Mouse (Mus musculus): ENCODE results near the gene Lima1. TPM values are rescaled to one million over a fixed set of nuclear protein-coding genes. Genes with fewer than 3 reads are reported as not detected.
A peak's percentile ranks its signal among the peaks of the same experiment; 100 is the strongest.

Gene Lima1
- polyA plus RNA-seq, 1 experiment, result 13.5 TPM

DNA sequence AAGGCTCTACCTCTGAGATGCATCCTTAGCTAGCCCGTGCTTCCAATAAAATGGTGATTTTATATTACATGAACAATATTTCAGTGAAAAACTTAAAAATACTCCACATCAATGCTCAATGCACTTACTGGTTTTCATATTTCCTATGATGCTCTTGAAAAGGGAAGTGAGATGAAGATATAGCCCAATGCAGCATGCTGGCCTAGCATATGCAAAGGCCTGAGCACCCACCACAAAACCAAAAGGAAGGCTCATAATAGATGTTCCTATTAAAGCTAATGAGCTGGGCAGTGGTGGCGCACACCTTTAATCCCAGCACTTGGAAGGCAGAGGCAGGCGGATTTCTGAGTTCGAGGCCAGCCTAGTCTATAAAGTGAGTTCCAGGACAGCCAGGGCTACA is 69.6 kb downstream of the Lima1 start:
- 97% methylated on average over 4 of the region's 4 CpGs for WGBS
- Histone ChIP-seq H3K4me3 (replicated peaks; ENCODE audit: insufficient read depth, low read depth, low read length) (no peak overlapping the region), H3K27ac (ENCODE audit: insufficient read depth, low read length) (no peak overlapping the region), H3K27me3 (ENCODE audit: control insufficient read depth, insufficient read depth, low read length) (no peaks in the 10 kb centered on the region), H3K4me1 (ENCODE audit: control insufficient read depth, insufficient read depth, low read length) (peaks cover 4% of the 10 kb centered on the region)
- TF ChIP-seq POLR2A (IDR thresholded peaks at IDR 0.05; ENCODE audit: borderline replicate concordance, insufficient read depth, low read length) (no peak), CTCF (IDR thresholded peaks at IDR 0.05; ENCODE audit: borderline replicate concordance, insufficient read depth, low read depth, low read length) (no peak)
- DNase-seq, result no peak

DNA sequence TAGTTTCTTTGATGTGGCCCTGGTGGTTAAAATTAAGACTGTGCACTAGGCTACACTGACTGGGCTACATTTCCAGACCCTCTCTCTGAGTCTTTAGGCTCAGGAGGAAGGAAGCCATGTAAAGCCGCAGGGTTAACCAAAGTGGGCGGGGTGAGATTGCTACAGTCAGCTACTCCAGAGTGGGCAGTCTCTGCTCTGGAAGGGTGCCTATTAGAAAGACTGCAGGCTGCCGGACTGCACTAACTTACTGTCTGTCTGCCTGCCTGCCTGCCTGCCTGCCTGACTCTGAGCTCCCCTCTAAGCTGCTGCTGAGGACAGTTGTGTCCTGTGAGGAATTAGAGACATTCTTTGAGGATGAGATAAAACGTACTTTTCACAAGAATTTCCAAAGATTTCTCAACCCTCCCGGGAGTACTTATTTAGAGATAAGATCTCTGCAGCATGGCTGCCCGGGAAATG is 72.0 kb downstream of the Lima1 start:
- H3K27me3 ChIP-seq (ENCODE audit: control insufficient read depth, insufficient read depth, low read length), result no peaks in the 10 kb centered on the region
- H3K4me3 ChIP-seq (replicated peaks; ENCODE audit: insufficient read depth, low read depth, low read length), result no peak overlapping the region
- 73% methylated on average over 6 of the region's 6 CpGs for WGBS
- H3K27ac ChIP-seq (ENCODE audit: insufficient read depth, low read length), result no peak overlapping the region
- H3K4me1 ChIP-seq (ENCODE audit: control insufficient read depth, insufficient read depth, low read length), result peaks cover 4% of the 10 kb centered on the region
- DNase-seq, result no peak
- TF ChIP-seq POLR2A (IDR thresholded peaks at IDR 0.05; ENCODE audit: borderline replicate concordance, insufficient read depth, low read length) (no peak), CTCF (IDR thresholded peaks at IDR 0.05; ENCODE audit: borderline replicate concordance, insufficient read depth, low read depth, low read length) (no peak)

DNA sequence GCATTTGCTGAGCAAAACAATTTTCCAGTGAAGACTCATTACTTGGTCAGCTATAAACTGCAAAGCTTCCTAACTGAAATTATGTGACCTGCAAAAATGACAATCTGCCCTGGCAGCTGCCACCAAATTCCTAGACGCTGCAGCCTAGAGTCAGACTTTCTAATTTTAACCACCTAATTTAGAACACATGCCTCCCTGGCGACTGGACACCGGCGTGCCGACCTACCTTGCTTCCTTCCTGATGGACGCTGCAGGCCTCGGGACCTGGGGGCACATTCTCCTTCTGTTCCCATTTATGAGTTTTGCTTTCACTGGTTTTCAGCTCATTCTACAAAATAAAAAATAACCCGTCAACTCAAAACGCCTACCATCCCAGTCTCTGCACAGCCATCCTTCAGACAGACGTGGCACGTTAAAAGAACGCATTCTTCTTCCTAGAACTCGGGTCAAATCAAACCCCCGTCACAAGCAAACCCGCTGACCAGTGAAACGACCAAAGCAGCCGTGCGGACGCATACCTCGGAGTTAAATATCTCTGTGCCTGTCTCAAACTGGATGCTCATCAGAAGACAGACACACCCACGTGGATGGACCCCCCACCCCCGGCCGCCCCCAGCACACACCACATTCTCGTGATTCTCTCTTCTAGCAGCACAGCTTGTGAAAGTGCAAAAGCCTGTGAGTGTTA is 73.2 kb downstream of the Lima1 start:
- 15% methylated on average over 24 of the region's 24 CpGs for WGBS
- Histone ChIP-seq H3K4me3 (replicated peaks; ENCODE audit: insufficient read depth, low read depth, low read length) (no peak overlapping the region), H3K4me1 (ENCODE audit: control insufficient read depth, insufficient read depth, low read length) (peaks cover 4% of the 10 kb centered on the region), H3K27me3 (ENCODE audit: control insufficient read depth, insufficient read depth, low read length) (no peaks in the 10 kb centered on the region), H3K27ac (ENCODE audit: insufficient read depth, low read length) (no peak overlapping the region)
- peak; percentile 72 to 85 for DNase-seq
- TF ChIP-seq CTCF (IDR thresholded peaks at IDR 0.05; ENCODE audit: borderline replicate concordance, insufficient read depth, low read depth, low read length) (no peak), POLR2A (IDR thresholded peaks at IDR 0.05; ENCODE audit: borderline replicate concordance, insufficient read depth, low read length) (no peak)

DNA sequence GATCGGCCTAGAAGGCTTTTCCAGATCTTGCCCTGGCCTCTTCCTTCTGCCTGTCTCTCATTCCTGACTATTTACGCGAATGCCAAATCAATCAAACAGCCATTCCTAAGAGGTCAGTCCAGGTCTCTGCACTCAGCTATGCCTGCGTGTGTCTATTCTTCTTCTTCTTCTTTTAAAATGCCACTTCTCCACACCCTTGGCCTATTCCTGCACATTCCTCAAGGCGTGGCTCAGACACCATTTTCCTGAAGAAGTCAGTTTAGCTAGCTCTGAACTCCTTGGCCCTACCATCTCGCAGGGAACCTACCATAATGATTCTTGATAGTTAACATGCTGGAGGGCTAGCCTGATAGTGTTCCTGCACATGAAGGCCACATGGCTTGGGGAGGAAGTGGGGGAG is 75.5 kb downstream of the Lima1 start:
- TF ChIP-seq POLR2A (IDR thresholded peaks at IDR 0.05; ENCODE audit: borderline replicate concordance, insufficient read depth, low read length) (no peak), CTCF (IDR thresholded peaks at IDR 0.05; ENCODE audit: borderline replicate concordance, insufficient read depth, low read depth, low read length) (no peak)
- Histone ChIP-seq H3K4me3 (replicated peaks; ENCODE audit: insufficient read depth, low read depth, low read length) (no peak overlapping the region), H3K4me1 (ENCODE audit: control insufficient read depth, insufficient read depth, low read length) (peaks cover 4% of the 10 kb centered on the region; the same call in 1 of the 2 replicates), H3K27me3 (ENCODE audit: control insufficient read depth, insufficient read depth, low read length) (no peaks in the 10 kb centered on the region), H3K27ac (ENCODE audit: insufficient read depth, low read length) (no peak overlapping the region)
- 94% methylated on average over 6 of the region's 6 CpGs for WGBS
- DNase-seq, result no peak

DNA sequence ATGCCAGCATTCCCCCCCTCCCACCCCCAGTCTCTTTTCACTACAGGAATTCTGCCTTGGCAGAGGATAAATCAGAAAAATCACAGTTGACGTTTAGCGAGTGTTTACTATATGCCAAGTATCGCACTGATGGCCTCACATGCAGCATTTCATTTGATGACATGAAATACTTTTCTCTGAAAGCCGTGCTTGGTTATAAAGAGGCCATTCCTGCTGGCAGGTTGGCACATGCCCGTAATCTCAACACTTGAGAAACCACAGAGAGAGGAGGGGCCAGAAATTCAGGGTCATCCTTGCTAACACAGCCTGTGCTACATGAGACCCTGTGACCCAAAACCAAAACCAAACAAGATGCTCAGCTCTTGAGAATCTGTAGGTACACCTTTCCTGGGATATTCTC is 77.4 kb downstream of the Lima1 start:
- no peak for DNase-seq
- Histone ChIP-seq H3K27me3 (ENCODE audit: control insufficient read depth, insufficient read depth, low read length) (no peaks in the 10 kb centered on the region), H3K27ac (ENCODE audit: insufficient read depth, low read length) (no peak overlapping the region), H3K4me3 (replicated peaks; ENCODE audit: insufficient read depth, low read depth, low read length) (no peak overlapping the region), H3K4me1 (ENCODE audit: control insufficient read depth, insufficient read depth, low read length) (peaks cover 4% of the 10 kb centered on the region; the same call in 1 of the 2 replicates)
- TF ChIP-seq CTCF (IDR thresholded peaks at IDR 0.05; ENCODE audit: borderline replicate concordance, insufficient read depth, low read depth, low read length) (no peak), POLR2A (IDR thresholded peaks at IDR 0.05; ENCODE audit: borderline replicate concordance, insufficient read depth, low read length) (no peak)
- WGBS, result 63% methylated on average over 5 of the region's 5 CpGs

DNA sequence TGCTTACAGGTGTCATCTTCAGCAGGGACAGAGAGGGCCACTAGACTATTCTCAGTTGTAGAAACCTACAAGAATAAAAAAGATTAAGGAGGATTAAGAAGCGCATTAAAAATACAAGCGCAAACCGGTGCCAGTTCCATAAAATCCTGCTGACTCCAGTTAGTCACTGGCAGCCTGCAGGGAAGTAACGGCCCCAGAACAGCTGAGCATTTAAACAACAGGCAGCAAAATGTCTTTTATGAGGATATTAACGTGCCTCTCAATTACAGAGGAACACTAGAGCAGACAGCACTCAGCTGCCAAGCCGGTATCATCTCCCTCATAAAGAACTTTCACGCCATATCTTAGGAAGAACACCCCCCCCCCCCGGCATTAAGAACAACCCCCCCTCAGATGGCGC is 78.5 kb downstream of the Lima1 start:
- TF ChIP-seq POLR2A (IDR thresholded peaks at IDR 0.05; ENCODE audit: borderline replicate concordance, insufficient read depth, low read length) (no peak), CTCF (IDR thresholded peaks at IDR 0.05; ENCODE audit: borderline replicate concordance, insufficient read depth, low read depth, low read length) (no peak)
- 69% methylated on average over 9 of the region's 9 CpGs for WGBS
- Histone ChIP-seq H3K27me3 (ENCODE audit: control insufficient read depth, insufficient read depth, low read length) (no peaks in the 10 kb centered on the region), H3K4me1 (ENCODE audit: control insufficient read depth, insufficient read depth, low read length) (peaks cover 4% of the 10 kb centered on the region; the same call in 1 of the 2 replicates), H3K27ac (ENCODE audit: insufficient read depth, low read length) (no peak overlapping the region), H3K4me3 (replicated peaks; ENCODE audit: insufficient read depth, low read depth, low read length) (no peak overlapping the region)
- DNase-seq, result no peak

DNA sequence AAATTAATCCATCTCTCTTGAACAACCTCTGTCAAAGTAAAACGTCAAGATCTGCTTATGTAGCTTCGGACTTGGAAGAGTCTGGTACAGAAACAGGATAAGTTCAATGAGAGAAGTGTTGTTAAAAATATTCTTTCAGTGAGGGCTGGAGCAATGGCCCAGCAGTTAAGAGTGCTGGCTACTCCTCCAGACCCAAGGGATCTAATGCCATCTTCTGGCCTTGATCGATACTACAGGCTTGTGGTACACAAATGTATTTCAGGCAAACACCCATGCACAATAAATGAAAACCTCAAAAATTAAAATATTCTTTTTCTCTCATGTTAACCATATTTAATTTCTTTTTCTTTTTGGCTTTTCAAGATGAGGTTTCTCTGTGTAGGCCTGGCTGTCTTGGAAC is 79.2 kb downstream of the Lima1 start:
- no peaks in the 10 kb centered on the region for H3K4me1 ChIP-seq (ENCODE audit: control insufficient read depth, insufficient read depth, low read length)
- no peak for TF ChIP-seq CTCF (IDR thresholded peaks at IDR 0.05; ENCODE audit: borderline replicate concordance, insufficient read depth, low read depth, low read length)
- TF ChIP-seq POLR2A (IDR thresholded peaks at IDR 0.05; ENCODE audit: borderline replicate concordance, insufficient read depth, low read length), result no peak
- no peaks in the 10 kb centered on the region for H3K27me3 ChIP-seq (ENCODE audit: control insufficient read depth, insufficient read depth, low read length)
- H3K4me3 ChIP-seq (replicated peaks; ENCODE audit: insufficient read depth, low read depth, low read length), result no peak overlapping the region
- WGBS, result 93% methylated on average over 3 of the region's 3 CpGs
- no peak overlapping the region for H3K27ac ChIP-seq (ENCODE audit: insufficient read depth, low read length)
- no peak for DNase-seq

DNA sequence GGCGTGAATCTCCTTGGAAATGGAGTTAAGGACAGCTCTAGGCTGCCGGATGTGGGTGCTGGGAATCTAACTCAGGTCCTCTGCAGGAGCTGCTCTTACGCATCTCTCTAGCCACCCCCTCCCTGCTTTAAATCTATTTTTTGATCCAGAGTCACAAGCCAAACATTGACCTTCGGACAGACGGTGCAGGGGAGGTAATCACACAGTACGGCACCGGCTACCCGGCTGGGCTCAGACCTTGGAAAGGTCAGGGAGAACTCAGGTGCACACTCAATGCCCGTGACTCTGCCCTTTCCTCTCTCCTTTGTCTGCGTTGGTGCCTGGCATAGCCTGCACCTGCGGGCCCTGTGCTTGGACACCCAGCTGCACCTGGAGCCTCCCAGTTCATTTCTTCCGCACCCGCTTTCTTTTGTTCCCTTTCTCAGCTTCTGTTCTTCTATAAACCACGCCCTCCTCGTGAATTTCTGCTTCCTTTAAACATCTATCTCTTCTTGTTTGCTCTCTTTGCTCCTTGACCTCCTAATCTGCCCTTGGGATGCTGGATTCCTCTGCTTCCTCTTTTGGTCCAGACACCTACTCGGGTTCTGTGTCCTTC is 82.9 kb downstream of the Lima1 start:
- H3K27ac ChIP-seq (ENCODE audit: insufficient read depth, low read length), result no peak overlapping the region
- H3K27me3 ChIP-seq (ENCODE audit: control insufficient read depth, insufficient read depth, low read length), result no peaks in the 10 kb centered on the region
- H3K4me1 ChIP-seq (ENCODE audit: control insufficient read depth, insufficient read depth, low read length), result peaks cover 5% of the 10 kb centered on the region; the same call in 1 of the 2 replicates
- 93% methylated on average over 16 of the region's 16 CpGs for whole genome bisulfite sequencing
- DNase-seq, result no peak
- TF ChIP-seq CTCF (IDR thresholded peaks at IDR 0.05; ENCODE audit: borderline replicate concordance, insufficient read depth, low read depth, low read length), result no peak
- no peak overlapping the region for H3K4me3 ChIP-seq (replicated peaks; ENCODE audit: insufficient read depth, low read depth, low read length)
